Mouse (Mus musculus) macrophage (primary cell): ENCODE data around the gene Ptpru. TPM values are rescaled to one million over a fixed set of nuclear protein-coding genes. Genes with fewer than 3 reads are reported as not detected.

Experiments
- H3K27ac ChIP-seq: fragments of 350-480 bp; formaldehyde crosslinking; 2 replicates; pipeline ENCODE4 v1.9.0; 2021
- H3K36me3 ChIP-seq: fragments of 350-480 bp; formaldehyde crosslinking; 2 replicates; pipeline ENCODE4 v1.9.0; 2021; ENCODE audit errors: inconsistent target
- H3K4me3 ChIP-seq: fragments of 350-480 bp; formaldehyde crosslinking; 2 replicates; pipeline ENCODE4 v1.9.0; 2021; ENCODE audit errors: inconsistent target
- H3K79me2 ChIP-seq: fragments of 350-480 bp; formaldehyde crosslinking; 2 replicates; pipeline ENCODE4 v1.9.0; 2021; ENCODE audit errors: inconsistent target
- WGBS: methylation state at CpG from one replicate; pipeline ENCODE4 v1.1.7; 2026; ENCODE audit warnings: inconsistent platforms; ENCODE audit not compliant: missing documents; 5-methylcytosine and 5-hydroxymethylcytosine counted together
- polyA plus RNA-seq: library from polyadenylated mRNA; stranded (reverse); fragments of 250-400 nt; gene quantifications from 3 replicates; pipeline ENCODE4 v1.2.4, GENCODE M21; 2018; ENCODE audit warnings: inconsistent platforms

Ptpru gene
- polyA plus RNA-seq, 1 experiment from 2014 or later, result 0.11 TPM

DNA sequence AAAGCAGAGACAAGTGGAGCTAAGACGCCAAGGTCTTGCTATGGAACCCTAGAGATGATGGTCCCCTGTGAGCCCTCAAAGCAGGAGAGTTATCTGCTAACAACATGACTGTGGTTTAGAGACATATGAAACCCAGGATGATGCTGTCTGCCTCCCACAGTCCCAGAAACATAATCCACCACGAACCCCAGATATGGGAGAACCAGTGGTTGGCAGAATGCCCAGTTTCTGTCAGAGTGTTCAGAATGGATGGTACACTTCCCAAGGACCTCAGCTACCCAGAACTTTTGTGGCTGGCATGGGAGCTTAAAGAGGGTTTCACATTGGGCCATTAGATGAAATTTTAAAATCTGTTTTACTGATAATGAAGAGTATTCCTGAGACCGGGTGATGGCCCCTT, 57.1 kb downstream of the Ptpru start:
- Histone ChIP-seq H3K36me3 (no peaks in the 10 kb centered on the region), H3K27ac (no peak overlapping the region), H3K79me2 (no peaks in the 10 kb centered on the region), H3K4me3 (no peak overlapping the region)
- 56% methylated on average over 3 of the region's 3 CpGs for WGBS

DNA sequence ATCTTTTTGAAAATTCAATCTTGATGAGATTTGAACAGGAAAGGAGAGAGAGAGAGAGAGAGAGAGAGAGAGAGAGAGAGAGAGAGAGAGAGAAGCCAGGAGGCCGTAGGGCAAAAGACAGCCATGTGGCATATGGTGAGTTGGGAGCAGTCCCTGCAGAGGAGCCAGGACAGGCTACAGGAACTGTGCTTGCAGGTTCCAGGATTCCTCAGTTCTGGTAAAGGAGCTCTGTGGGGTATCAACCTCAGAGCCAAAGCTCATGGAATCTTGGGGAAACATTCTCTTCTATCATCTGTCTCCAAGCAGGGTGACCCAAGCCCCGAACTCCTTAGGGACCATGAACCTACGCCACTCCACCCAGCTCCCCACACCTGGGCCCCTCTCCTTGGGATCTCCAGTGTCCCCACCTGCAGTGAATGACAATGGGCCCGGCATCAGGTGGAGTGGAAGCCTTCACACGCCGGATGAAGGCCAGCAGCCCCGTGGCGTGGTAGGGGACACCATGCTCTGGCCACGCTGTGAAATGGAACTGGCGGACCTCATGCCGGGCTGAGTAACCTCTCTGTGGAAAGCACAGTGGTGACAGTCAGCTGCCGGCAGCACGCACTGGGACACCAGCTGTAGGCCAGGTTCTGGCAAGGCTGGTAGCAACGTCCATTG, 59.3 kb downstream of the Ptpru start:
- 88% methylated on average over 14 of the region's 14 CpGs for WGBS

GRCm38 (mm10) chr4:131771384-131771783, 66.7 kb downstream of the Ptpru start:
- Histone ChIP-seq H3K79me2 (no peaks in the 10 kb centered on the region), H3K27ac (no peak overlapping the region), H3K36me3 (no peaks in the 10 kb centered on the region), H3K4me3 (no peak overlapping the region)
- WGBS, result 90% methylated on average over 11 of the region's 11 CpGs

More for the DNA sequence above, 59.3 kb downstream of the Ptpru start:
- Histone ChIP-seq H3K79me2 (no peaks in the 10 kb centered on the region), H3K27ac (no peak overlapping the region), H3K4me3 (no peak overlapping the region), H3K36me3 (no peaks in the 10 kb centered on the region)

- Histone ChIP-seq H3K27ac (no peak overlapping the region), H3K79me2 (no peaks in the 10 kb centered on the region), H3K36me3 (no peaks in the 10 kb centered on the region), H3K4me3 (no peak overlapping the region)
- 93% methylated on average over 7 of the region's 7 CpGs for WGBS
Observed at GRCm38 (mm10) chr4:131763911-131764310, 74.2 kb downstream of the Ptpru start.

- Histone ChIP-seq H3K36me3 (no peaks in the 10 kb centered on the region), H3K79me2 (no peaks in the 10 kb centered on the region), H3K4me3 (no peak overlapping the region), H3K27ac (no peak overlapping the region)
- WGBS, result 81% methylated on average over 3 of the region's 3 CpGs
Observed at GRCm38 (mm10) chr4:131763479-131763878, 74.6 kb downstream of the Ptpru start.

DNA sequence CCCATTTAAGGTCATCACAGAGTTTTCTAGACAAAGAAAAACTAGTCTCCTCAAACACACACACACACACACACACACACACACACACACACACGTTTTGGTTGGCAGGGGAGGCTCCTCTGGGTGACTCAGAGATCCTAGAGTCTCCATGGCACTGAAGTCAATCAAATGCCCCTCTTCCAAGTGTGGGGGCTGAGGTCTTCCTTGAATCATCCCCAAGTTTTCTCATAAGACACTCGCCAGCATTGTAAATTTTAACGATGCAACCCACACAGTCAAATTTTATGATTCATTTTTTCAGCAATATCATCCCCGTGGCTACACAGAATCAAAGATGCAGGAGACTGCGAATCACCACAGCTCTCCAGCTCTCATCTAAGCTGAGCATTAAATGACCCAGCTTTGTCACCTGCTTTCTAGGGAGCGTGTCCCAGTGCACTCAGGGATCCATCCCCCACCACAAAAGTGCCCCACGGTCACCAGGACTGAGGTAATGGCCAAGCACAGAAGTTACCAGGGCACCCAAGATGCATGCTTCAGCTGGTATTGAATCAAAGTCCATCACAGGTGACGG, 75.8 kb downstream of the Ptpru start:
- H3K4me3 ChIP-seq, result no peak overlapping the region
- H3K27ac ChIP-seq, result no peak overlapping the region
- 95% methylated on average over 7 of the region's 8 CpGs for WGBS
- no peaks in the 10 kb centered on the region for H3K36me3 ChIP-seq
- no peaks in the 10 kb centered on the region for H3K79me2 ChIP-seq

GRCm38 (mm10) chr4:131752204-131752837, 85.8 kb downstream of the Ptpru start:
- WGBS, result 39% methylated on average over 8 of the region's 10 CpGs
- H3K36me3 ChIP-seq, result no peaks in the 10 kb centered on the region
- H3K27ac ChIP-seq, result no peak overlapping the region
- no peaks in the 10 kb centered on the region for H3K79me2 ChIP-seq
- no peak overlapping the region for H3K4me3 ChIP-seq

DNA sequence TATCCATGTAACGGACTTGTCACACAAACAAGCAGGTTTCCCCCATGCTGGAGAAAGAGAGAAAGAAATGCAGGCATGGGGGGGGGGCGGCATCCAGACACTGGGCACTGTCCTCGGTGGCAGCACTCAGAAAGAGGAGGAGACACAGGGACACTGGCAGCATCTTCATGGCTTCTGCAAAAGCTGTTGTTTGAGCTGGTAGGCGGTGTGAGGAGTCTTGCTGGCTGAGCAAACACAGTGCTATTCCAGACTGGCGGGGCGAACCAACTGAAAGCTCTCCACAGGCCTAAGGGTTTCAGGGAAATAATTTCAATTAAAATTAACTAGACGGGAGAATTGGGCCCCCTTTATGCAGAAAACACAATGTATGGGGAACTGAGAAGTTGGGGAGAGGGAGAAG, 86.5 kb downstream of the Ptpru start:
- H3K36me3 ChIP-seq, result no peaks in the 10 kb centered on the region
- no peak overlapping the region for H3K27ac ChIP-seq
- 86% methylated on average over 7 of the region's 7 CpGs for WGBS
- no peak overlapping the region for H3K4me3 ChIP-seq
- H3K79me2 ChIP-seq, result no peaks in the 10 kb centered on the region

GRCm38 (mm10) chr4:131749802-131750201, 88.3 kb downstream of the Ptpru start:
- no peaks in the 10 kb centered on the region for H3K36me3 ChIP-seq
- no peak overlapping the region for H3K27ac ChIP-seq
- WGBS, result 79% methylated on average over 6 of the region's 6 CpGs
- no peaks in the 10 kb centered on the region for H3K79me2 ChIP-seq
- no peak overlapping the region for H3K4me3 ChIP-seq

- 59% methylated on average over 5 of the region's 5 CpGs for WGBS
- H3K27ac ChIP-seq, result no peak overlapping the region
- no peaks in the 10 kb centered on the region for H3K79me2 ChIP-seq
- H3K36me3 ChIP-seq, result no peaks in the 10 kb centered on the region
- no peak overlapping the region for H3K4me3 ChIP-seq
Observed at GRCm38 (mm10) chr4:131744685-131745043, 93.4 kb downstream of the Ptpru start.

GRCm38 (mm10) chr4:131743831-131744684, 94.0 kb downstream of the Ptpru start:
- 1% methylated on average over 5 of the region's 5 CpGs for WGBS
- Histone ChIP-seq H3K36me3 (no peaks in the 10 kb centered on the region), H3K4me3 (no peak overlapping the region), H3K79me2 (no peaks in the 10 kb centered on the region), H3K27ac (no peak overlapping the region)

- no peaks in the 10 kb centered on the region for H3K79me2 ChIP-seq
- H3K27ac ChIP-seq, result no peak overlapping the region
- WGBS, result 81% methylated on average over 13 of the region's 13 CpGs
- H3K36me3 ChIP-seq, result no peaks in the 10 kb centered on the region
- H3K4me3 ChIP-seq, result no peak overlapping the region
Observed at GRCm38 (mm10) chr4:131743031-131743430, 95.1 kb downstream of the Ptpru start.

DNA sequence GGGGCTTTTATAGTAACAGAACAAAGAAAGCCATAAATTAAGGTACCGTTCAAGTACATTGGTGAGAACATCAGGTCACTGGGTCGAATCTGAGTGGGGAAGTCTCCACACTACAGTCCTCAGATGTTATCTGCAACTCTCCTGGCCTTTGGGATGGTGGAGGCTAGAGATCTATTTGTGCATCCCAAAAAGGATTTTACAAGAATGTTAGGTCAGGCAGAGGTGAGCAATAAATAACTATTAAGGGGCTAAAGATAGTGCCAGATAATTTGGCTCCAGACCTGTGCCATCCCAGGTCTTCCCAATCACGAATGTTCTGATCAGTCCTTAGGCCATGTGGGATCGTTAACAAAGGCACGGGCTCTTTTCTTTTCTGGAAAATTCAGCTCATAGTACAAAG, 97.5 kb downstream of the Ptpru start:
- 84% methylated on average over 5 of the region's 5 CpGs for WGBS
- Histone ChIP-seq H3K27ac (no peak overlapping the region), H3K79me2 (no peaks in the 10 kb centered on the region), H3K36me3 (no peaks in the 10 kb centered on the region), H3K4me3 (no peak overlapping the region)

GRCm38 (mm10) chr4:131728628-131729027, 109.5 kb downstream of the Ptpru start:
- 55% methylated on average over 7 of the region's 7 CpGs for WGBS
- no peaks in the 10 kb centered on the region for H3K79me2 ChIP-seq
- H3K36me3 ChIP-seq, result no peaks in the 10 kb centered on the region
- H3K27ac ChIP-seq, result no peak overlapping the region
- no peak overlapping the region for H3K4me3 ChIP-seq
